Mouse (Mus musculus): Measurements from ENCODE around the gene March8.
"Not testable (repeated sequence)": the region's sequence is repeated elsewhere in the genome, so short reads cannot be mapped to it uniquely, and the experiment has no call there.

The March8 gene

DNA sequence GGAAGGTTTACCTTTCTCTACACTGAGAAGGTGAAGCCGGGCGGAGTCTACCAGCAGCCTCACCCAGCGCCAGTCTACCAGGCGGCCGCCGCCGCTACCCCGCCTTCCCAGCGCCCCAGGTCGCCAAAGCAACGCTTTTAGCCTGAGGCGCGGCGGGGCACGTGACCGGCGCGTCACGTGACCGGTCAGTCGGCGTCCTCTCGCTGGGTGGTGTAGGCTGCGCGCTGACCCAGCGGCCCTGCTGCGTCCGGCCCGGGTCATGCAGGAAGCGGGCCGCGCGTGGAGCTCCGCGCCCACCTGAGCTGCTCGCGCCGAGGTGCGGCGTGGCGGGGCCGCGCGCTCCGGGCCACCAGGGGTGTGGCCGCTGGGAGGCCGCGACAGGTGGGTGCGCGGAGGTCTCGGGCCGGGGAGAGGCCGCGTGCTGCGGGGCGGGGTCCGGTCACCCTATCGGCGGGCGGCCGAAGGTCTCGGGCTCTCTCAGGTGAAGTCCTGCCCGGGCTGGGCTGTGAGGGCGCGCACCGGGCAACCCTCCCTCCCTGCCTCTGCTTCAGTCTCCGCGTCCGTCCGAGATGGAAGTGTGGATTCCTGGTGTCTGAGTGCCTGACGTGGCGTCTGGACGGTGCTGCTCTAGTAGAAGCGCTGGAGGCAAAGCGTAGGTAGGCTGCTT, at the start of gene March8:
Gene March8, plus strand, starts transcription at position 190 of the 667 bp plus-strand sequence.
- peak; percentile 95 for DNase-seq

DNA sequence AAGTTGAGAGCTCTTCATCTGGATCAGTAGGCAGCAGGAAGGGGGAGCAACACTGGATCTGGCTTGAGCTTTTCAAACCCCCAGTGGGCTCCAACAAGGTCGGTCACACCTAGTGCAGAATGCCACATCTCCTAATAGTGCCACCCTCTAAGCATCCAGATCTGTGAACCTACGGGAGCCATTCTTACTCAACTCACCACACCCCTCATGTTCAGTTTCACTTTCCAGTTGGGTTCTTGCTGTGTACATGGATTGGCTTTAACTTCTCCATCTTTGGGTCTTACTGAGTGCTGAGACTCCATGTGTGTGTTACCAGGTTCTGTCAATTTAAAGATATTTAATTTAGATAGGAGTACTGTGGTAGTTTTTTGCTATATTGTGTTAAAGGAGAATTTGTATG, 26.4 kb upstream of the March8 start:
- DNase-seq = no peak

DNA sequence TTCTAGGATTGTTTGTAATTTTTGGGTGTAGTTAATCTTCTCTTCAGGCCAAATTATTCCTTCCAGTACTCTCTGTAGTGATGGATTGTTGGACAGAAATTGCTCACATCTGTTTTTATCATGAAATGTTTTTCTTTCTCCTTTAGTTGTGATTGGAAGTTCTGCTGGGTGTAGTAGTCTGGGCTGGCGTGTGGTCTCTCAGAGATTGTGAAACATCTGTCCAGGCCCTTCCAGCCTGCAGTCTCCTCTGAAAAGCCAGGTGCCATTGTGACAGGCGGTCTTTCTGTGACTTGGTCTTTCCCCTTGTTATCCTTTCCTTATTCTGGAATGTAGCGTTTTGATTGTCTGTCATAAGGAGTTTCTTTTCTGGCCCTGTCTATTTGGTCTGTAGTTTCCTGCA, 18.6 kb upstream of the March8 start:
- no peak for DNase-seq

DNA sequence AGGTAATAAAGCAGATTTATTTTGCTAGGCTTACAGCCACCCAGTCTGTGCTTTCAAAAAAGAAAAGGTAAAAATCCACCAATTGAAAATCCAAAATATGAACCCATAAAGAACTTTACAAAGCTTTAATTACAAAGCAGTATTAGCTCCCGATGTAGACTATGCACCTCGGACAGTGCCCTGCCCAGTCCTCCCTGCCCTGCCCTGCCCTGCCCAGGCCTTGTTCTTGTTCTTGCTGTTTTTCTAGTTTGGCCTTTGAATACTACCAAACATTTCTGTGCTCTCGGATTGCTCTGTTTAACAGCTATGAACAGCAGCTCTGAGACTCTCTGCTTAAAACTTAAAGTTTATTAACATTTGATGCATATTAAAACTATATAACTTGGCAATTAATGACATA, 11.2 kb upstream of the March8 start:
- DNase-seq = no peak

DNA sequence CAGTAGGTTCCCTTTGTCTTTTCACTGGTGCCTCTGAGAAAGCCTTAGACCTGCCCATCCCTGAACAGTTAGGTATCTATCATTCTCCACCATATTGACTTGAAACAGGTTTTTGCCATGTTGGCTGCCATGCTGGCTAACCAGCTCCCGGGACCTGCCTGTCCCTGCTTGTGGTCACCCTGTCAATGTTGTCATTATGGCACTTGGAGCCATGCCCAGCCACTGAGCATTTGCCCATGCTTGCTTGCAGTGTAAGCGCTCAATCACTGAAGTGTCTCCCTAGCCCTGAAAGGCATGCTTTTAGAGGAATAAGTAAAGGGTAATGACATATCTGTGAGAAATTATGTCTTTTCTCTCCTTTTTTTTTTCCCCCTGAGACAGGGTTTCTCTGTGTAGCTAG, 6.4 kb upstream of the March8 start:
- peak; percentile 16 for DNase-seq

DNA sequence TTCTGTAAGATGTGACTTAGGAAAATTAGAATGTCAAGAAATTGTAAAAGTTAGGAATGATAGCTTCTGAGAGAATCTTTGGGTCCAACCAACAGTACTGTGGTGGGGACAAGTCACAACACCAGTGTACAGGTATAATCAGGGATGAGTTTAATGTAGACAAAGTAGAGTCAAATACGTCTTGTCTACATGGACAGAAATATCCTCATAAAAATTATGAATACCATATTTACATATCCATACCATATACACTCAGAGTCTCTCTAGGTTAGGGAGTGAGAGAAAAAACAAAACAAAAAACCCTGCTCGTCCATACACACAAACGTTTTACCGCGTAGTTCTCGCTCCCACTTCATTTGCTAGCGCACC, 374 bp upstream of the March8 start:
- DNase-seq = no peak

DNA sequence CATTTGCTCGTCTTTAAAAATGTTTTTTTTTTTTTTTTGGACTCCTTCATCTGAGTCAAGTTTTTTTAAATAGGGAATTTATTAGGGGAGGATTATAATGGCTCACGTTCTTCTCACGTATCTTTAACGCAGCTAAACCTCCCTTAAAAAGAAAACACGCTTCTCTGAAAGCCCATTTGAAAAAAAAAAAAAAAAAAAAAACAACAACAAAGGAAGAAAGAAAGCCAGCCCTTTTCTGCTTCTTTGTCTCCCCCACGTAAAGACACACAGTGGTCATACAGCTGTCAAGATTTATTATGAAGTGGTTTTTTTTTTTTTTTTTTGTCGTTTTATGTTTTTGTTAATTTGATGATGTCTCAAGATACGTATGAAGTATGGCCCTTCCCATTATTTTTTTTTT, 696 bp downstream of the March8 start:
- DNase-seq = no peak

DNA sequence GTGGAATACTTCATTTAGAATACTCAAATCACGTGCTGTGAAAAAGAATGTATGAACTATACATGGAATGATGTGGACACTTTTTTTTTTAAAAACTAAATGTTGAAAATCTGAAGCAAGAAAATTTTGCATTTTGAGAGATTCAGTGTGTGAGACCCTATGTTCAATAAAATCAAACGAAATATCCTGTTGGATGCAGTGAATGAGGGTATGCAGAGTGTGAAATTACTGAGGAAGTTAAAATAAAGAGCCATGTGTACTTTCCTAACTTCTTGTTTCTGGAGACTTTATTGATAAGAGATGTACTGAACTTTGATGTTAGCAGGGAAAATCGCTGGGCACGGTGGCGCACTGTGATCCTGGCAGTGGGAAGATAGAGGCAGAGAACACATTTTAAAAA, 1.3 kb downstream of the March8 start:
- no peak for DNase-seq

DNA sequence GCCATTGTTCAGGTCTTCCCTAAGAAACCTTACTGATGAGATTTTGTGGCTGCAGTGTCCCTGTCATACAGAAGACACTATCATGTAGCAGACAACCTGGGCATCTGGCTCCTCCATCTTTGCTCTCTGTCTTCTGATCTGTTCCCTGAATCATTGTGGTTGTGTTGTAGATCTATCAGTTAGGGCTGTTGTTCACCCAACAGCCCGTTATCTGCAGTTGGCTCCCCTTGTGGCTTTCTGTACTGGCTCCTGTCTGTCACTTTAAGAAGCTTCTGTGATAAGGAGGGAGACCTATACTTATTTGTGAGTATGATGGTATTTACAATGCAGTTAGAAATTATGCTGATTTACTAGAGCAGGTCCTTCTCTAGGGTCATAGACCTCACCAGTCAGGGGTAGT, 2.7 kb downstream of the March8 start:
- no peak for DNase-seq

DNA sequence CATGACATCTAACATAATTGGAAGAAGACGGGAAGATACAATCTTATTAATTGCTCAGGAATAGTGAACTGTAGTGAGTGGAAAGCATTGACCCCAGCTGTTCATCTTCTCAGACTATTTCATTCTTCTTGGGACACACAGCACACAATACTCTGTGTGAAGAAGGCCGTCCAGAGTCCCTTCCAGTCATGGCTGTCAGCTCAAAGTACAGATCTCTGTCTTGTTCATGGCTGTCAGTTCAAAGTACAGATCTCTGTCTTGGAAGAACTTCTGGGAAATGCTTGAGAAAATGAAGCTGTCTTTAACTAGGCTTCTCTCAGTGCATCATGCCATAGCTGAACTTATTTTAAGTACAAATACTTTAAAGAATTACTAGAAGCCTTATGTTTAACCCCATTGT, 10.1 kb downstream of the March8 start:
- no peak for DNase-seq

DNA sequence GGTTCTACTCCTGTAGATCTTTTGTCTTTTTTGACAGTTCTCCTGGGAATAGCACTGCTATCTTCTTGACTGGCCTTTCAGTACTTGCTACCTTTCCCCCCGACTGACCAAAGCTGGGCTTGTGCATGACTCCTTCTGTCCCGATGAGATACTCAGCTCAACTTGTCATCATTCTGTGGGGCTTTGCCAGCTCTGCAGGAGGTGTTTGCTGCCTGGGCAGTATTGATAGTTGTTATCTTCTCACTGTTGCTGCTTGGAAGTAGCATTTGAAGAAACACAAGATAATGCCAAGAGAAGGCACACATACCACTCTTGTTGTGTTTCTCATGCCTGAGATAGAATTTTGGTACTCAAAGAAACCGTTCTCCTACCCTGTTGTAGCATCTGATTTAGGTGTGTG, 12.2 kb downstream of the March8 start:
- DNase-seq = no peak

DNA sequence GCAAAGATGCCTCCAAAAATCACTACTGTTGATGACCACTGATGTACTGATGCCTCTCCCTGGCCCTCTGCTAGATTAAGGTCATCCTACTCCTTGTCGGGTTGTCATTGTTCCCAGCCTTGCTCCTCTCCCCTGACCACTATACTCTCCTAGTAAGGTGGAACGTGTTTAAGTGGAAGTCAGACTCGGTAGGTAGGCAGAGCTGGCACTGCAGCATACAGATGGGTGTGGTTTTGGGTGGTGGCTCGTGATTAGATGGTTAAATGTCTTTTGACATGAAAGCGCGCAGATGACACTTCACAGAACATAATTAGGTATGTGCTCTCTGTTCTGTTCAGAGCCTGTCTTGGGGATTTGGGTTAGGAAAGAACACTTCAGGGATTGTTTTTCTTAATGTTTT, 12.8 kb downstream of the March8 start:
- no peak for DNase-seq

DNA sequence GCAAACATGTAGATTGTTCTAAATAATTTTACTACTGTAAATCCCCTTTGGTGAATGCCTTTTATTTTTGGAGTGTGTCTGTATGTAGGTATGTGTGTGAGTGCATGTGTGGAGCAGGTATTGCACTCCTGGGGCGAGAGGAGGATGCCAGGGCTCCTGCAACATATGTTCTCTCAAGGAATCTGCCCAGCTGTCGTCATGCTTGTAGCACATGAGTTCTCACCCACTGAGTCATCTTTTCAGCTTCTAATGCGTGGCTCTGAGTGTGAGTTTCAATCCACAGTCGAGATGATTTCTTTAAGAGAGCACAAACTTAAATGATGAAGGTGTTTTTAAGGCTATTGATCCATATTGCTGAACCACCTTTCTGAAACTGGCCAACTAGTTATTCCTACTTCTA, 13.7 kb downstream of the March8 start:
- DNase-seq = no peak

DNA sequence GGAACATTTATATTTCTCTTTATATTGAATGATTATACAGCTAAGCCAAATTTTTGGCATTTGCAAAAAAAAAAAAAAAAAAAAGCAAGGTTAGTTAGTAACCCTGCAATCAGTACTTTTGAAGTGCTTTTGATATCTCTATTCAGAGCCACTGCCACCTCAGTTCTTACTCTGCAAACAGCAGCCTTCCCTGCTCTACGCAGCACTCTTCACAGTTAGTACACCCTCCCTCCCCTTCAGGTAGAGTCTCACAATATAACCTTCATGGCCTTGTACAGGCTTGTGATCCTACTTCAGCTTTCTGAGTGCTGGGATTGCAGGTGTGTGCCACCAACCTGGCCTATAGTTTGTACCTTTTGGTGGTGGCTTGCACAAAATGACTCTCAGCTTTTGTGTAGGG, 15.6 kb downstream of the March8 start:
- no peak for DNase-seq

DNA sequence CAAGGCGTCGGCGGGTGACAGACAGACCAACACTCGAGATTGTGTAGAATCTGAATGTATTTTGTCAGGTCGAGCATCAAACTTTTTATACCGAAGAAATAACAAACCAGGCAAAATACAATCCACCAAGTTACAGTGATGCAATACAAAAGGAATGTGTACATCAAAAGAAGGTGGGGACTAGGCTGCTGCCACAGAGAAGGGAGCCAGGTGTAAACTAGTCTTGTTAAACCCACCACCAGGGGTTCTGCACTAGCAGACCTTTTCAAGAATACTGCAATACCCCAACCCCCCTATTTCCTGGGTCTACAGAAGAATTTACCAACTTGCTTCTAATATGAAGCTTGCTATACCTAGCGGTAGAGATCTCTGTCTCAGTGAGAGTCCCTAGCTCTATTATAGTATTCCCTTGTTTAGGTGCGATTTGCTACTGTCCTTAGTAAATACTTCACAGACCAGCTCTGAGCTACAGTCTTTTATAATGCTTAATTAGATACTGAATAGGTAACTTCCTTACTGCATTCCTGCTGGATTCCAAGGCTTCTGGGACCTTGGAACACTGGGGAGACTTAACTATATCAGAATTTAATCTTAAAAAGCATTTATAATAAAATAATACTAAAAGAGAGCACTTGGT, 18.6 kb downstream of the March8 start:
- DNase-seq = not testable (repeated sequence)

DNA sequence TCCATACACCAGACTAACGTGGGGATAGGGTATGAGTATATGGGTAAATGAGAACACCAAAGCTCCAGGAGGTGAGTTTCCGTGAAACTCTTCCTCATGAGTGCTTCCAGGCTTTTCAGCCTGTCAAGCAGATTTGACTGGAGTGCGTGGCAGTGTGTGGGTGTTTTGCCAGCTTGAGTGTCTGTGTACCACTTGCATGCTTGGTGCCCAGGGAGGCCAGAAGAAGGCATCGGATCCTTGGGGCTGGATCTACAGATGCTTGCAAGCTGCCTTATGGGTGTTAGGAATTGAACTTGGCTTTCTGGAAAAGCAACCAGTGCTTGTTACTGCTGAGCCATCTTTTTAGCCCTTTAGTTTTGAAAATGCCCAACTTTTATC, 19.1 kb downstream of the March8 start:
- DNase-seq = no peak

DNA sequence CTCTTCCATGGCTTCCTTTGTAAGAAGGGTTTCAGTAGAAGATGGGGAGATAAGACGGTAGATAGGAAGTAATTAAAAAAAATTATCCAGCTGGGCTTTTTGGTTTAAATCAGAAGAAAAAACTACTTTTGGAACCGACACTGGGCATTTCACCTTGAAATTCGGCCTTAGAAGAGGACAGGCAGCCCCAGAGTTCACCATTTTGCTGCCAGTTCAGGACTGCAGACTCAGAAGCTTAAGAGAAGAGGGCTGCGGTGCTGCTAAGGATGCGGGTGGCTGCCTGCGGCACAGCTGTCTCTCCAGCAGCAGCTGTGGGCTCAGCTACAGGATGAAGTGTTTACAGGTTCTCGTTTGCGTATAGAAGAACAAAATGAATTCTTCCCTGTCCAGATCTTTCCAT, 20.2 kb downstream of the March8 start:
- DNase-seq = no peak

DNA sequence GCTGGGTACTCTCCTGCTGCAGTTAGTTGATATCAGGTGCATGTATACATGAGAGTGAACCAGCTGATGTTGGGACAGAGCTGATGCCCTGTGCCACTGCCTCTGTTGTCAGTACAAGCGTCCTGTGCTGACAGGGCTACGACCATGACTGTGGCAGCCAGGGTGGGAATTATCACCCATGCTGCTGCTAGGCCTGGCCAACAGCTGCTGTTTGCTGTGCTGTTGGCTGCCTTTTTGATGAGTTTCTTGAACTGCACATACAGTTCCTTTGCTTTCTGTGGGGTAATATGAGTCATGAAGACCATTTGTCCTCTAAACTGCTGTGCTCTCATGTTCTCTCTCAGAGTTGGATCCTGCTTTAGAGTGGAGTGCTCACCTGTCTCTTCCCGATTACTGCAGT, 21.4 kb downstream of the March8 start:
- no peak for DNase-seq

DNA sequence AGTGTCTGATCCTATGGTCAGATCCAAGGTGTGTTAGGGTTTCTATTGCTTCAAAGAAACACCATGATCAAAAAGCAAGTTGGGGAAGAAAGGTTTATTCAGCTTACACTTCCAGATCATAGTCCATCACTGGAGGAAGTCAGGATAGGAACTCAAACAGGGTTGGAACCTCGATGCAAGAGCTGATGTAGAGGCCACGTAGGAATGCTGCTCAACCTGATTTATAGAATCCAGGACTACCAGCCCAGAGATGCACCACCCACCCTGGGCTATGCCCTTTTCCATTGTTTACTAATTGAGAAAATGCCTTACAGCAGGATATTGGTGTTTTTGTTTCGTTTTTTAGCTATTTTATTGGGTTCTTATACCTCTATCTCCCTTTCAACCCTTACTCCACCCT, 23.6 kb downstream of the March8 start:
- no peak for DNase-seq

DNA sequence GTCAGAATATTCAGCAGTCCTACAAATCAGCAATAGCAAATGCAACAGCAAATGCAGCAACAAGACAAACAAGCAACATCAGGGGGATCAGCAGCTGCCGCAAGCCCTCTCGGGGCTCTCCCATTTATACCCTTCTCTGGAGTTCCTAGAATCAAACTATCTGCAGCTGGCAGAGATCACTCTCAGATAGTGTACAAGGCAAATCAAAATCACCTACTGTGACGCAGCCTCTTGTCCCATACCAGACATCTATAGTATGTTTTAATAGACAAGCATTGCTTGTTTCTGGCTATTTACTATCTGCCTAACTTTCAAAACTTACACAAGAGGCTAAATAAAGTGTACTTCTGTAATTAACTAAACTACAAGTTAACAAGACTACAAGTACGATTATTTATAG, 24.2 kb downstream of the March8 start:
- DNase-seq = no peak

DNA sequence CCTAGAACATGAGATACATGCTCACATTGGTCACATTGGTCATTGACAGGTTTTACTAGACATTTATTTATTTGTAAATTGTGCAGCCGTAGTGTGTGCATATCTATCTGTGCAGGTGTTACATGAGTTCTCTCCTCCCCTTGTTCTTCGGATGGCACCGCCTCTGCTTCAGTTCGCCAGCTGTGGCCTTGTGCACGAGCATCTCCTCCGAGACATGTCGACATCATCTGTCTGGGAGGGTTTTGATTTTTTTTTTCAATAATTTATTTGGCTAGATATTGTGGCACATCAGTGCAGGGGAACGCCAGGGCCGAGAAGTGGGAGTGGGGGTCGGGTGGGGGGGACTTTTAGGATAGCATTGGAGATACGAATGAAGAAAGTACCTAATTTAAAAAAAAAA, 30.1 kb downstream of the March8 start:
- DNase-seq = no peak

DNA sequence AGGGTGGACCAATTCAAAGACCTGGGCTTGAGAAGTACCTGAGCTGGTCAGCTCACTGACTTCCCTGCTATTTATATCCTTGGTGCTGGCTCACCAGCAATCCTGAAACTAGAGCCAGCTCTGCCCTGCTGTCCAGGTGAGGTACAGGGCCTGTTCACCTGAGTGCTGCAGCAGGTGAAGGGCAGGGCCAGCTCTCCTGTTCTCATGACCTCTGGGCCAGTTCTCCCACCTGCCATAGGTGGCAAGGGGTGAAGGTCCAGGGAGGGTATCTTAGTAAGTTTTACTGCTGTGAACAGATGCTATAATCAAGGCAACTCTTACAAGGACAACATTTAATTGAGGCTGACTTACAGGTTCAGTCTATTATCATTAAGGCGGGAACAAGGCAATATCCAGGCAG, 32.0 kb downstream of the March8 start:
- no peak for DNase-seq

DNA sequence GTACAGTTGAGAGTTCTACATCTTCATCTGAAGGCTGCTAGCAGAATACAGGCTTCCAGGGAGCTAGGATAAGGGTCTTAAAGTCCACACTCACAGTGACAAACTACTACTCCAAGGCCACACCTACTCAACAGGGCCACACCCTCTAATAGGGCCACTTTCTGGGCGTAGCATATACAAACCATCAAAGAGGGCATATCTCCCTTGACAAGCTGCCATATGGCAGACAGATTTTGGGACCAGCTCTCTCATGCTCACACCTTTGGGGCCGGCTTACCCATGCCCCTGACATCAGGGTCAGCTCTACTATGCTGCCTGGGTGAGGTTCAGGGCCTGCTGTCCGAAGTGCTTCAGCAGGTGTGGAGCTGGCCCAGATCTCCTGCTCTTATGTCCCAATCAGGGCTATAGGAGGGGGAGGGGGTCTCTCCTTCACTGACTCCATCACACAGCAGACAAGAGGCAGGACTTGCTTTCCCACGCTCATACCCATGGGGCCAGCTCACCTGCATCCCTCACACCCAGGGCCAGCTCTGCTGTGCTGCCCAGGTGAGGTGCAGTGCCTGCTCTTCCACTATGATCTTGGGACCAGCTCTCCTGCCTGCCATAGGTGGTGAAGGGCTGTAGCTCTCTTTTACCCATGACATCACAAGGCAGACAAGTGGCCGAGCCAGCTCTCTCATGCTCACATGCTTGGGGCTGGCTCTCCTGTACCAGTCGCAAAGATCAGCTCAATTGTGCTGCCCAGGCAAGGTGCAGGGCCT, 32.6 kb downstream of the March8 start:
- no peak for DNase-seq

DNA sequence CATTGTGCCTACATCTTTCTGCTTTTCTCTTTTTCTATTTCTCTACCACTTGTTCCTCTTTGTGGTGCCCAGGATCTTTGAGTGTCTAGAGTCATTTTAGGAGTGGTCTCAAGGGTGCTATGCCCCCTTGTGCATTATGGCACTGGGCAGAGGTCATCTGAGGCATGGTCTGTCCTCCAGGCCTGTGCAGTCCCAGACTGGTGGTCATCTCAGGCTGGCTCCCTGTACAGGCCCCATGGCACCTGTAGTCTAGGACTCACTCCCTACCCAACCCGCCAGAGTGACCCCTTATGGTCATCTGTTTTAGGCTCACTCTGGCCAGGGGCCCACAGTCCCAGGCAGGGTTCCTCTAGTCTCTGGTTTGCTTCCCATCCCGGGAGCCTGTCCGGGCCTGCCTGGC, 33.7 kb downstream of the March8 start:
- no peak for DNase-seq

DNA sequence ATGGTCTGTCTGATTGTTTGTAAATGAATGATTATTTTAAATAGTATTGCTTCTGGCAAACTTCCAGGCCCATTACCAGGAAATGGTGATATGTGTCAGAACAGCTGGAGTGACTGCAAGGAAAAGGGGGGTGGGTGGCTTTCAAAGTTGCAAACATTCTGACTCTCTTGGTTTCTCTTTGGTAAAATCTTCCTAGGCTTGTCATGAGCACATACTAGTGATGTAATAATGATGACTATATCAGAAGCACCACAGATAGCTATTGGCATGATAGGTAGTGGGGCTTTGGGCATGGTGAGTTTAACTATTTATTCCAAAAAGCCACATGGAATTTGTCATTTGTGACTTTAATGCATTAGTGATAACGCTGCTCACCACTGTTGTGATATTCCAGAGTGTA, 36.3 kb downstream of the March8 start:
- no peak for DNase-seq
